Mouse (Mus musculus) lung, postnatal 0 days (tissue): Measurements from ENCODE around the gene Abi3.

Experiments used
- CTCF ChIP-seq: IDR thresholded peaks from 2 replicates; pipeline ENCODE4 v1.5.1; 2016; ENCODE audit warnings: antibody characterized with exemption, mild to moderate bottlenecking
- EP300 ChIP-seq: IDR thresholded peaks from 2 replicates; pipeline ENCODE4 v1.6.1; 2016; ENCODE audit warnings: antibody characterized with exemption, mild to moderate bottlenecking, control low read depth

DNA sequence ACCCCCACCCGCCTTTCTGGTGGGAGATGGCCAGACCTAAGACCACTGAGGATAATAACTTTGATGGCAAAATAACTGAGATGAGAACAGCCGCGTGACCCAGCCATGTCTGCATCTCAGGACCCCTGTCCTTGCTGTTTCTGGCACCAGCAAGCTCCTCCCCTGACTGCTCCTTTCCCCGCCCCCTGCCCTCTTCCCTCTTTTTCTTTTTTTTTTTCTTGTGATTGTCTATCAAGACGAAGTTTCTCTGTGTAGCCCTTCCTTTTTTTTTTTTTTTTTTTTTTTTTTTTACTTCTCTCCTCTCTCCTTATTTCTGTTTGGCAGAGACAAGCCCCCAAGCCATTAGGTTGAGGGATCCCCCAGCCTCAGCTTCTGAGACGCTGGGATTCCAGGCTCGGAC, 31.4 kb downstream of the Abi3 start:
- TF ChIP-seq CTCF, result no peak
- TF ChIP-seq EP300, result no peak
